Mouse (Mus musculus) inflammation-experienced regulatory T-cells, adult 6 months (primary cell): ENCODE measurements around the gene Hhipl1. TPM values are rescaled to one million over a fixed set of nuclear protein-coding genes. Genes with fewer than 3 reads are reported as not detected.

ENCODE experiments used
- ATAC-seq: one replicate; pipeline ENCODE4 v1.8.0; 2017
- polyA plus RNA-seq, 3 experiments: library from polyadenylated mRNA; unstranded; fragments of 100-300 nt; shearing (Covaris generic); gene quantifications; one replicate each; pipeline ENCODE4 v1.2.1; 2017

Hhipl1 gene
- polyA plus RNA-seq, 3 experiments from 2014 or later = not detected

DNA sequence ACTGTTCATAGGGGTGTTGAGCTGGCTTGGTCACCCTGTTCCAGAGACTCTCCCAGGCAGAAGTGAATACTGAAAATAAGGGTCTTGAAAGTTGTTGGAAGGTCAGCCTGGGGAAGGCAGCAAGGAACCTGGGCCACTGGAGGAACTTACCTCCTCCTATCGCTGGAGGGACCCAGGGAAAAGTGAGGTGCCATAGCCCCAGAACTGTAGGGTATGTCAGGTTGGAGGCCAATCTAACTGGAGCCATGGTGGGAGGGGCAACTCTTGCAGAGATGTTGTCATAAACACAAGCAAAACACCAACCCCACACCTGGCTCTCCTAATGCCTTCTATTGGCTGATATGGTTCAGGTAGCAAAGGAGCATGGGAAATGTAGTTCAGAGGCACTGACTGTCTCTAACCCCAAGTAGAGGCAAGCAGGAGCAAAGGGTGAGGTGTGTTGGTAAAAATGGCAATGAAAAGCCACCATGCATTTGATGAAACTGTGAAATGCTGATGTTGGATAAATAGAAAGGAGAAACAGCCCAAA lies 7.2 kb downstream of the Hhipl1 start:
- ATAC-seq = no peak

GRCm38 (mm10) chr12:108315818-108316217 lies 9.7 kb downstream of the Hhipl1 start:
- no peak for ATAC-seq

DNA sequence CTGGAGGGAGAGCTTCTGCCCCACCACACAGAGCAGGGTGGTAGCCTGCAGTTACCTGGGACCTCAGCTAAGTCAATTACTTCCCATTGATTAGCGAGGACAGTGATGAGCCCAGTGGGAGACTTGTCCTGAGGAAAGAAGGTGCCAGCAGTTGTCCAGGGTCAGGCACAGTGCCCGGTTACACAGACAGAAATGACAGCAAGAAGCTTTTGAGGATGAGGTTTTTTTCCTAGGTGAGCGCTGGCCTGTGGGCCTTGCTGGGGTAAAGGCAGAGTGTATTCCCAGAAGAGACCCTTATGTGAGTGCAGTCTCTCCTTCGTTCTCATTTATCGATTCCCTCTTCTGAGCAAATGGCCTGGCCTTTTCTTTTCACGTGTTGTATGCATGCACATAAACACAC lies 10.6 kb downstream of the Hhipl1 start:
- no peak for ATAC-seq

DNA sequence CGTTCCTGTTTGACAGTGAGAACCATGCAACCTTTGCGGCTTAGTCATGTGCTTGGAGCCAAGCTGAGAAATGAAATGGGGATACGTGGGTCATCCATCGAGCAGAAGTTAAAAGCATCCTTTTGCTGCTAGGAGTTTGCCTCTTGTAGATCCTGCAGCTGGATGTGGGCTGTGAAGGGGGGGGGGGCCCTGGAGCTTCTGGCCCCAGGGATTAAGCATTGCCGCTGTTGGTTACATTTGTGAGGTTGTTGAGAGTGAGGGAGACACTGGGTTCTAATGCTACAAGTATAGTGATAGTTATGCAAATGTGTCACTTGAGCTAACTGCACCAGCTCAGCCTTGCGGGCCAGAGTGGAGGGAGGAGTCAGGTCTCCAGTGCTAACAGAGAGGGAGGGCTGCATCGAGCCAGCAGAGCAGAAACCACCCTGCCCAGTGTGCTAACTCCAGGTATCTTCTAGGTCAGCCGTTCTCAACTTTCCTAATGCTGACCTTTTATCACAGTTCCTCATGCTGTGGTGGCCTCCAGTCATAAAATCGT lies 11.2 kb downstream of the Hhipl1 start:
- no peak for ATAC-seq

DNA sequence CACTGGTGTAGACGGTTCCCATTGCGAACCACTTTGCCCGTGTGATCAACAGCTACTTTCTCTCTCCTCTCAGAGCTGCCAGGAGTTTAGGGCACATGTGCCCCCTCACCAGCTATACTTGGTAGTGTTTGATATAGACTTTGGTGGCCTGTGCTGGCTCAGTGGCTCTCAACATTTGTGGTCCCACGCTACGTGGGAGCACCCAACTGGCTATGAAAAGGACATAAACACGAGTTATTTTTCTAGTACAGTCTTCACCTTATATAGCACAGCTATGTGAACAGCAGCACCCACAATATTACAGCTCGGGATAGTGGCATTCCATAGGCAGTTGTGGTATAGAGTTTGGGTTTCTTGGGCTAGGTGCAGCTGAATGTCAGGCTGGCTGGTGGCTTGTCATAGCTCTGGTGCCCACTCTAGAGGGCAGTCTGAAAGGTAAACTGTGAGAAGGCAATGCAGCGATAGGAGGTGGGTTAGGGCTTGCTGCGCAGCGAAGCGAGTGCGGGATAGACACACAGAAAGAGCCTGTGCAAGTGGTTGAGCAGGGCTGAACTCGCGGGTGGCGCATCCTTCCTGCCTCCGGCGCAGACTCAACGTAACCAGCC lies 11.9 kb downstream of the Hhipl1 start:
- ATAC-seq = no peak

- no peak for ATAC-seq
Measured at GRCm38 (mm10) chr12:108318499-108318898, 12.4 kb downstream of the Hhipl1 start.

GRCm38 (mm10) chr12:108320096-108320495 lies 14.0 kb downstream of the Hhipl1 start:
- no peak for ATAC-seq

DNA sequence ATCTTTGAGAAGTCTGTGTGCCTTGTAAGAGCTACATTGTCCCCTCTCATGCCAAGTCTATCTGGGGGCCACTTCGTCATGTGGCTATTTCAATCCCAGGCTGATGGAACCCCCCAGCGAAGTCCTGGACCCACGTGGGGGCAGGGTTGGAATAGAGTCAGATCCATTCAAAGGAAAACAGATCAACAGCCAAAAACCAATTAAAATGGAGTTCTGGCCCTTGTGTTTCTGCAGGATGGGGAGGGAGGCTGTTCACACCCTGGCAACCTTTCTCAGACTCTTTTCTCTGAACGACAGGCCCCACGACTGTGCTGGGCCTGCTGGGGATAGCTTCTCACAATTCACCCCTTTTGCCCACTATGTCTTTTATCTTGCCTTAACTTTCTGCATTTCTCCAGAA lies 20.3 kb downstream of the Hhipl1 start:
- no peak for ATAC-seq

DNA sequence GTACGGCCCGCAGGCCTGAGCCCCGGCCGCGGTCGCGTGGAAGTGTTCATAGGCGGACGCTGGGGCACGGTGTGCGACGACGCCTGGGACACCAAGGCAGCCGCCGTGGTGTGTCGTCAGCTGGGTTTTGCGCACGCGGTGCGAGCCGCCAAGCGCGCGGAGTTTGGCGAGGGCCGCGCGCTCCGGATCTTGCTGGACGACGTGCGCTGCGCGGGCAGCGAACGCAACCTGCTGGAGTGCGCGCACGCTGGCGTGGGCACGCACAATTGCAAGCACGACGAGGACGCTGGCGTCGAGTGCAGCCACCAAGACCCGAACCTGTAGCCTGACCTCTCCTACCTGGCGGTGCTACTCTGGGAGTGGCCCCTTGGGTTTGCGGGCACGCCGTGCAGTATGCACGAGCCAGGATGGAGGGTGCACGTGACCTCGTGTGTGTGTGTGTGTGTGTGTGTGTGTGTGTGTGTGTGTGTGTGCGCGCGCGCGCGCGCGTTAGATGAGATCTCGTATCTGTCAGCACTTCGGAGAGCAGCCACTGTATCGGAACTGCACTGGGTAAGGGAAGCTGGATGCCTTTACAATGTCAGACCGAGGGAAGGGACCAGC lies 21.9 kb downstream of the Hhipl1 start:
- no peak for ATAC-seq

GRCm38 (mm10) chr12:108333056-108333455 lies 27.0 kb downstream of the Hhipl1 start:
- ATAC-seq = peak; percentile 59

GRCm38 (mm10) chr12:108333481-108333882 lies 27.4 kb downstream of the Hhipl1 start:
- peak; percentile 20 for ATAC-seq

DNA sequence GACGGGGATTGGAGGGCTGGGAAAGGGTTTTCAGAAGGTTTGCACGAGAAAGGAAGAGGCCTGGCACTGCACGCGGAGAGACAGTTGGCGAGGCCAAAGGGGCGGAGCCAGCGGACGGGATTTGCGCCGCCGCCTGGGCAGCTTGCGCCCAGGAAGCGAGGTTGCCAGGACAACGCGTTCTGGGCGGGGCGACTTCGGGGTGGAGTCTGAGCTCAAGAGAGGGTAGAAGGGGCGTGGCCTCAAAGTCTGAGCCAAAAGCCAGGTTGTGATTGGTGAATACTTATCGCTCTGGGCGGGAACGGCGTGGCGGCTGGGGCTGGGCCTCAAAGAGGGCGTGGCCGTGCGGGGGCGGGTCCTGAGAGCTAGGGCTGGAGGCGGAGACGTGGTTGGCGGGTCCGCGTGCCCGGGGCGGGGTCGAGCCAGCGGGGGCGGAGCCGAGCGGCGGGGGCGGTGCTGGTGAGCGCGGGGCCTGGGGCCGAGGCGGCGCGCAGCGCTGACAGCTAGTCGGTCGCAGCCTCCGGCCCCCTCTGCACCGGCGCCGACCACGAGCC lies 27.9 kb downstream of the Hhipl1 start, which contains the start of gene Cyp46a1:
Gene Cyp46a1, plus strand, starts transcription at position 487 of the 551 bp plus-strand sequence.
- ATAC-seq = peak; percentile 90

DNA sequence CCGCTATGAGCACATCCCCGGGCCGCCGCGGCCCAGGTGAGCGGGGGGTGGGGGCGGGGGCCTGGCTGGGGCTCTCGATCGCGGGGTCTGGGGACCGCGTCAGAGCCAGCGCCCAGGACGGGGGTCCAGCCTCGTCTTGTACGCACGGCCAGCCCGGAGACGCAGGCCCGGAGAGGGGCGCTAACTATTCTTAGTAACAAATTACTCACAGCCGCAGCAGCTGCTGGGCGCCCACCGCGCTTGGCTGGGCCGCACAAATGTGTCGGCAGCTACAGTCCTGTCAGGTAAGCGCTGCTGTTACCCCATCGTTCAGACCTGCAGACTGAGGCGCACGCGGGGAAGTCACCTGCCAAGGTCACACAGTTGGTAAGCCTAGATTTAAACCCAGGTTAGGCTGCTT lies 28.5 kb downstream of the Hhipl1 start:
- no peak for ATAC-seq

- ATAC-seq = no peak
Measured at GRCm38 (mm10) chr12:108338572-108339190, 32.6 kb downstream of the Hhipl1 start.

DNA sequence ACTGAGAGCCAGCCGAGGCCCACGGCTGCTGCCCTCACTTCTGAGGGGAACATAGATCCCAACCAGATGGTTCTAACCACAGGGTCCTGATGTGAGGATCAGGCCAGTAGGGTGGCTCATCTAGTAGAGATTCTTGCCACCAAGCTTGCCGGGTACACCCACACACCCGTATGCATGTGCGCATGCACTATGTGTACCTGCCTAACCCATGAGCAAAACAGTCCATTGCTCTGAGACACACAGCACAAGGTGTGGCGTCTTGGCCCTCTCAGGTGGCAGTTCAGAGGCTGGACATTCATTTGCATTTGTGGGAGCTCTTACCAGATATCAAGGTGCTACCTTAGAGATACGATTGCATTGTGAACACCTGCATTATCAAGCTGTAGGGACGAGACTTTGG lies 42.1 kb downstream of the Hhipl1 start:
- no peak for ATAC-seq

GRCm38 (mm10) chr12:108349026-108349425 lies 43.0 kb downstream of the Hhipl1 start:
- no peak for ATAC-seq

DNA sequence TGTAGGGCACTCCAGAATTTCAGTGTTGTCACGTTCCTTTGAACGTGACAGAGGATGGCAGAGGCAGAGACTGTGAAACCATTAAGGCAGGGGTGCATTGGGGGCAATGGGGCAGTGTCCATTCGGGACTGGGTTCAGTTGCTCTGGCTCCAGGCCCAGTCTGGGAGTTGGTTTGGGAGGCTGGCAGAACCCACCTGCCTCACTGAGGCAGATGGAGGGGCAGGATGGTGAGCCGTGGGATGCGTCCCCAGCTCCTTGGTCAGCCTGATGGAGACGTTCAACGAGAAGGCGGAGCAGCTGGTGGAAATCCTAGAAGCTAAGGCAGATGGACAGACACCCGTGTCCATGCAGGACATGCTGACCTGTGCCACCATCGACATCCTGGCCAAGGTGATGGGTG lies 44.9 kb downstream of the Hhipl1 start:
- ATAC-seq = no peak

DNA sequence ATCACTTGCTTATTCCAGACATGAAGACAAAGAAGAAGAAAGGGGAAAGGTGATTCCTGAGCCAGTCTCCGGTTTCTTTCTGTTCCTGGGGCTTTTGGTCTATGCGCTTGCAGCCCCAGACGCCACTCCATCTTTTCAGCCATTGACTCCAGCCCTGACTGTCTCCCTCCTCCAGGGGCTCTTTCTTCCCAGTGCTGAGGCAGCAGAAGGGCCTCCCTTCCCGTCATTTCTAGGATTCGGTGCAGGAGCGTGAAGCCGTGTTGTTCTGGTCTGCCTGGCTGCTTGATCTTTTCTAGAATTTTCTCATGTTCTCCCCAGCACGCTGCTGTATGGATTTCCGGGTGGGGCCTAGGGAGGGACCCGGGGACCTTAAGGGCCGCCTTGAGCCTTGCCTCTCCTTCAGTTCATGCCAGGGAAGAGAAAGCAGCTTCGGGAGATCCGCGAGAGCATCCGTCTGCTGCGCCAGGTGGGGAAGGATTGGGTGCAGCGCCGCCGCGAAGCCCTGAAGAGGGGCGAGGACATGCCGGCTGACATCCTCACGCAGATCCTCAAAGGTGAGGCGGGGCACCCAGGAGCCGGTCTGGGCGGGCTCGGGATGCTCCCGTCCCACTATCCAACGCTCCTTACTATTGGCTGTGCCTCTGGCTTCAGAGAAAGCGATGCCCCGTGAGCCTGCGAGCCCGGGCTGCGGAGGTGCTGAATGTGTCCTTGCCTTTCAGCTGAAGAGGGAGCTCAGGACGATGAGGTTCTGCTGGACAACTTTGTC lies 46.5 kb downstream of the Hhipl1 start:
- no peak for ATAC-seq

DNA sequence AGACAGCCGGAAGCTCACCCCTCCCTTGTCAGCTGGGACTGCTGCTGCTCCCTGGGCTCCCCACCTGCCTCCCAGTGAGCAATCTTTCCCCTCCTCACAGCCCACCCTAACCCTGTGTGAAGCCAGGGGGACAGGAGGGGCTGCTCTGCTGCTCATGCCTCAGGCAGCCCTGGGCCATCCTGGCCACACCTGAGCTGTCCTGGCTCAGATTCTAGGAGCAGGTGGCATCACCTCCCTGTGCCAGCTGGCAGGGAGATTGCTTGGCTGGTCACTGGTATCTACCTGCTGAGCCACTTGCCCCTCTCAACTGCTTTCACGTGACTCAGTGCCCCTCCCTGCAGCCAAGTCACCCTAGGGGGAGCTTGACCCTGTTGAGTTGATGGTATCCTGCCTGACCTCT lies 48.2 kb downstream of the Hhipl1 start:
- no peak for ATAC-seq

DNA sequence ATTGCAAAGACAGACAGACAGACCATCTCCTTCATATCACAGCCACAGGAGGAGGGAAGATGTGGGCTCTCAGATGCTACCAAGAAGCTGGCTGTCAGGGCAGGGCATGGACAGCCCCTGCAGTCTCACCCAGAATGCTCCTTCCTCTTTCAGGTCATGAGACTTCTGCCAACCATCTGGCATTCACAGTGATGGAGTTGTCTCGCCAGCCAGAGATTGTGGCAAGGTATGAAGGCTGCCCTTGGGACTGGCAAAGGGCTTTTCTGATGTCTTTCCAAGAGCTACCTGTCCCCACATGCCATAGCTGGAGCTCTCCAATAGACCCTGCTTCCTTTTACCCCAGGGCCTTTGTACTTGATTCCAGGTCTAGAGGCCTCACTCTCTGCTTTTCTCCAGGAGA lies 49.2 kb downstream of the Hhipl1 start:
- no peak for ATAC-seq

- no peak for ATAC-seq
Measured at GRCm38 (mm10) chr12:108355986-108356385, 49.9 kb downstream of the Hhipl1 start.

DNA sequence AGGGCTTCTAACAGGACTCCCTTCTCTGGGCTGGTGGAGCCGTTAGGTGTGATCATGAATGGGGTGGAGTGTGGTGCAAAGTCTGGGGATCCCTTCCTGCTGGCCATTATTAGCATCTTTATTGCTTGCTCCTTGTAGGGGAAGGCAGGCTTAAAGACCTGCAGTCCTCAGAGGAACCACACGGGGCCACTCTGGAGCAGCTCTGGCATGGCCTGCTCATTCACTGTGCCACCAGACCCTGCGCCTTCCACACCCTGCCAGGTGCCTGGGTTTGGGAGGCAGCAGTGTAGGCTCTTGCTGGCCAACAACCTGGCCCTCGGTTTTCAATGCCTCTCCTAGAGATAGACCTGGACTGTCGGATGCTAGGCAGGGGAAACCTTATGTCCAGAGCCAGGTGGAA lies 57.7 kb downstream of the Hhipl1 start:
- ATAC-seq = no peak

GRCm38 (mm10) chr12:108365340-108365739 lies 59.3 kb downstream of the Hhipl1 start:
- no peak for ATAC-seq
